Mouse (Mus musculus) MEL (cell line): ENCODE measurements around the gene Cdiptos. TPM values are rescaled to one million over a fixed set of nuclear protein-coding genes. Genes with fewer than 3 reads are reported as not detected.

ENCODE experiments used
- DNase-seq: peaks from one replicate; pipeline ENCODE4 v3.0.0; 2011; ENCODE audit warnings: low read depth, low spot score
- H3K27ac ChIP-seq: 2 replicates; pipeline ENCODE4 v1.5.1; 2012; ENCODE audit warnings: low read depth, mild to moderate bottlenecking, control low read depth, low read length, moderate library complexity; ENCODE audit not compliant: control insufficient read depth
- H3K27me3 ChIP-seq, 2 experiments: fragments of 150-350 bp in 1 of 2; sonication (generic) in 1 of 2; 2 replicates each; pipeline ENCODE4 v1.6.1; 2012; ENCODE audit warnings: low read length in 2 of 2, mild to moderate bottlenecking in 2 of 2, improper control_type of control experiment in 1 of 2, moderate library complexity in 1 of 2; ENCODE audit not compliant: insufficient read depth in 2 of 2, control insufficient read depth in 1 of 2
- H3K36me3 ChIP-seq, 2 experiments: 2 replicates each; pipeline ENCODE4 v1.6.1; 2012 to 2014; ENCODE audit warnings: low read length in 2 of 2, improper control_type of control experiment in 1 of 2, inconsistent platforms in 1 of 2, mild to moderate bottlenecking in 1 of 2; ENCODE audit not compliant: insufficient read depth in 2 of 2, control insufficient read depth in 1 of 2
- H3K4me1 ChIP-seq, 2 experiments: fragments of 150-350 bp in 1 of 2; sonication (generic) in 1 of 2; 2 replicates each; pipeline ENCODE4 v1.6.1; 2012; ENCODE audit warnings: low read length in 2 of 2, improper control_type of control experiment in 1 of 2, mild to moderate bottlenecking in 1 of 2; ENCODE audit not compliant: insufficient read depth in 2 of 2, control insufficient read depth in 1 of 2
- H3K4me3 ChIP-seq, 2 experiments: fragments of 150-350 bp in 1 of 2; sonication (generic) in 1 of 2; 2 replicates each; pipeline ENCODE4 v1.5.1; 2012; ENCODE audit warnings: low read depth in 2 of 2, low read length in 2 of 2, mild to moderate bottlenecking in 2 of 2, moderate library complexity in 2 of 2, control low read depth in 1 of 2, improper control_type of control experiment in 1 of 2; ENCODE audit not compliant: control insufficient read depth in 1 of 2, insufficient read depth in 1 of 2
- H3K79me2 ChIP-seq: 2 replicates; pipeline ENCODE4 v1.6.1; 2012; ENCODE audit warnings: mild to moderate bottlenecking, low read length, moderate library complexity; ENCODE audit not compliant: control insufficient read depth, poor library complexity, insufficient read depth
- H3K9ac ChIP-seq: 2 replicates; pipeline ENCODE4 v1.6.1; 2012; ENCODE audit warnings: low read depth, mild to moderate bottlenecking, control low read depth, low read length, moderate library complexity; ENCODE audit not compliant: control insufficient read depth, poor library complexity, severe bottlenecking
- H3K9me3 ChIP-seq: fragments of 150-350 bp; sonication (generic); replicated peaks from 2 replicates; pipeline ENCODE4 v1.6.1; 2012; ENCODE audit warnings: mild to moderate bottlenecking, low read length, improper control_type of control experiment, moderate library complexity; ENCODE audit not compliant: insufficient read depth
- BHLHE40 ChIP-seq: IDR thresholded peaks from 2 replicates; pipeline ENCODE4 v1.6.1; 2012; ENCODE audit warnings: low read depth, mild to moderate bottlenecking, inconsistent platforms, low read length, improper control_type of control experiment, borderline replicate concordance
- CHD2 ChIP-seq: IDR thresholded peaks from 2 replicates; pipeline ENCODE4 v1.6.1; 2011; ENCODE audit warnings: low read length, improper control_type of control experiment
- CTCF ChIP-seq, 3 experiments: IDR thresholded peaks in 2 of 3; conservative IDR thresholded peaks in 1 of 3; 2 replicates each; pipeline ENCODE4 v1.5.1; 2011 to 2012; ENCODE audit warnings: low read length in 3 of 3, low read depth in 2 of 3, mild to moderate bottlenecking in 2 of 3, improper control_type of control experiment in 1 of 3, inconsistent platforms in 1 of 3, mixed read lengths in 1 of 3, moderate library complexity in 1 of 3; ENCODE audit not compliant: control insufficient read depth in 1 of 3, insufficient read depth in 1 of 3, poor library complexity in 1 of 3, severe bottlenecking in 1 of 3
- KAT2A ChIP-seq: conservative IDR thresholded peaks from 2 replicates; pipeline ENCODE4 v1.6.1; 2012; ENCODE audit warnings: low read depth, low read length, improper control_type of control experiment, inconsistent platforms
- MAZ ChIP-seq: IDR thresholded peaks from 2 replicates; pipeline ENCODE4 v1.6.1; 2012; ENCODE audit warnings: low read depth, mild to moderate bottlenecking, inconsistent platforms, low read length, improper control_type of control experiment
- MEF2A ChIP-seq: IDR thresholded peaks from 2 replicates; pipeline ENCODE4 v1.6.1; 2014; ENCODE audit warnings: low read depth, mild to moderate bottlenecking, inconsistent platforms, low read length, improper control_type of control experiment; ENCODE audit not compliant: poor library complexity, insufficient replicate concordance, severe bottlenecking; ENCODE audit errors: extremely low read depth
- NRF1 ChIP-seq: IDR thresholded peaks from 2 replicates; pipeline ENCODE4 v1.6.1; 2014; ENCODE audit warnings: low read depth, mild to moderate bottlenecking, inconsistent platforms, low read length, improper control_type of control experiment, moderate library complexity; ENCODE audit not compliant: poor library complexity, insufficient read depth, severe bottlenecking
- POLR2A ChIP-seq, 2 experiments: IDR thresholded peaks; 2 replicates each; pipeline ENCODE4 v1.6.1; 2011 to 2012; ENCODE audit warnings: low read length in 2 of 2, mild to moderate bottlenecking in 2 of 2, control low read depth in 1 of 2, improper control_type of control experiment in 1 of 2, low read depth in 1 of 2, moderate library complexity in 1 of 2; ENCODE audit not compliant: control insufficient read depth in 1 of 2, insufficient read depth in 1 of 2, poor library complexity in 1 of 2
- POLR2AphosphoS2 ChIP-seq: IDR thresholded peaks from 2 replicates; pipeline ENCODE4 v1.6.1; 2011; ENCODE audit warnings: low read length, improper control_type of control experiment
- POLR2AphosphoS5 ChIP-seq: IDR thresholded peaks from 2 replicates; pipeline ENCODE4 v1.6.1; 2012; ENCODE audit warnings: low read depth, borderline replicate concordance, mild to moderate bottlenecking, inconsistent platforms, low read length, moderate library complexity, mixed read lengths
- RAD21 ChIP-seq: IDR thresholded peaks from 2 replicates; pipeline ENCODE4 v1.6.1; 2011; ENCODE audit warnings: mild to moderate bottlenecking, low read depth, low read length, improper control_type of control experiment
- RCOR1 ChIP-seq: IDR thresholded peaks from 2 replicates; pipeline ENCODE4 v1.6.1; 2012; ENCODE audit warnings: low read depth, mild to moderate bottlenecking, inconsistent platforms, low read length, improper control_type of control experiment
- SMC3 ChIP-seq: IDR thresholded peaks from 2 replicates; pipeline ENCODE4 v1.6.1; 2011; ENCODE audit warnings: low read depth, low read length, improper control_type of control experiment
- TAL1 ChIP-seq: IDR thresholded peaks from 2 replicates; pipeline ENCODE4 v1.6.1; 2012; ENCODE audit warnings: mild to moderate bottlenecking, inconsistent platforms, low read length, moderate library complexity, mixed read lengths
- USF1 ChIP-seq: IDR thresholded peaks from 2 replicates; pipeline ENCODE4 v1.6.1; 2014; ENCODE audit warnings: low read depth, mild to moderate bottlenecking, inconsistent platforms, low read length, improper control_type of control experiment, moderate library complexity
- USF2 ChIP-seq, 2 experiments: IDR thresholded peaks; 2 replicates each; pipeline ENCODE4 v1.6.1; 2011 to 2012; ENCODE audit warnings: improper control_type of control experiment in 2 of 2, low read length in 2 of 2, borderline replicate concordance in 1 of 2, inconsistent platforms in 1 of 2, low read depth in 1 of 2, mild to moderate bottlenecking in 1 of 2; ENCODE audit not compliant: insufficient read depth in 1 of 2
- ZC3H11A ChIP-seq: IDR thresholded peaks from 2 replicates; pipeline ENCODE4 v1.6.1; 2012; ENCODE audit warnings: low read depth, mild to moderate bottlenecking, inconsistent platforms, low read length, improper control_type of control experiment
- ZKSCAN1 ChIP-seq: IDR thresholded peaks from 2 replicates; pipeline ENCODE4 v1.6.1; 2012; ENCODE audit warnings: low read depth, mild to moderate bottlenecking, inconsistent platforms, low read length, improper control_type of control experiment, moderate library complexity
- ZNF384 ChIP-seq: IDR thresholded peaks from 2 replicates; pipeline ENCODE4 v1.6.1; 2012; ENCODE audit warnings: low read depth, mild to moderate bottlenecking, inconsistent platforms, low read length, improper control_type of control experiment
- polyA plus RNA-seq, 2 experiments: library from polyadenylated mRNA; stranded (reverse) in 1 of 2; unstranded in 1 of 2; fragments of >175 nt in 1 of 2; fragments of >200 nt in 1 of 2; gene quantifications; 2 replicates each; pipeline versions ENCODE4 v1.2.1 to v1.2.4; 2012; ENCODE audit warnings: low replicate concordance in 2 of 2, low read depth in 1 of 2; ENCODE audit not compliant: insufficient read length in 2 of 2, insufficient read depth in 1 of 2, missing spikeins in 1 of 2
- total RNA-seq: library from RNA; depleted of rRNA; stranded (reverse); fragments of 300-350 nt; gene quantifications from 2 replicates; pipeline ENCODE4 v1.2.3, GENCODE M21; 2012

The Cdiptos gene
- total and polyA plus RNA-seq, 3 experiments, result 0.35 to 1.8 TPM; not detected in 1

DNA sequence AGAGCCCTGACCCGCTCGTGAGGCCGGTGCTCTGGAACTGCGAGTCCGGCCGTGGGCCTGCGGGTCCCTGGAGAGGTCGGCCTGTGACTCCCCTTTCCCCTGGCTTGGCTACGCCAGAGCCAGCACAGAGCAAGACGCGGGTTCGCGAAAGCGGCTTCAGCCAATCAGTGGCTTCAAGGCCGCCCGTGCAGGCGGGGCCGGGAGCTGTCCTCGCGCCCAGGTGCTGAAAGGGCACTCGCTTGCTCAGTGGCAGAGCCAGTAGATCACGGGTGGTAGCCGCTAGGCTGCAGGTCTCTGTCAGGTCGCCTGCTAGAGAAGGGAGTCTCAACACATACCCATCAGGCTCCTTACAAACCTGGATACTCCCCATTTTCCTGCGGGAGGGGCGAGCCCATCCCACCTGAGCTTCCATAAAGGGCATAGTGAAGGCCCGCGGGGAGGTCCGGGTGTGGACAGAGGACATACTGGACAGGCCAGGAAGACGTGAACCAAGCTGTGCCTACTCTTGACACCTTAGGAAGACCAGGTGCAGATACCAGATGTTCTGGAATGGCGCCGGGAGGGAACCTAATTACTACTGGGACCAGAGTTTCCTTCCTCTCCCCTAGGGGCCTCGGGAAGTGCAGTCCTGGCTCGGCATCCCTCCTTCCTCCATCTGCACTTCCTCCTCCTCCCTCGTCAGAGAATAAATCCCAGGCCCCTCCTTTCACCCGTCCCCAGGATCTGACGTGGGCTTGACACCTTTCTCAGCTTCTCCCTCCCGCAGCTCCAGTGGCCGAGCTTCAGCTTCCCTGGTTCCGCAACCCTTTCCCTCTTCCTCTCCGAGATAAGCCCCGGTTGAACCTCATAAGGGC lies 25.9 kb downstream of the Cdiptos start, which contains the start of gene Sez6l2 (continued):
- no peak for TF ChIP-seq NRF1
- TF ChIP-seq POLR2AphosphoS5, result no peak
- TF ChIP-seq TAL1, result no peak

DNA sequence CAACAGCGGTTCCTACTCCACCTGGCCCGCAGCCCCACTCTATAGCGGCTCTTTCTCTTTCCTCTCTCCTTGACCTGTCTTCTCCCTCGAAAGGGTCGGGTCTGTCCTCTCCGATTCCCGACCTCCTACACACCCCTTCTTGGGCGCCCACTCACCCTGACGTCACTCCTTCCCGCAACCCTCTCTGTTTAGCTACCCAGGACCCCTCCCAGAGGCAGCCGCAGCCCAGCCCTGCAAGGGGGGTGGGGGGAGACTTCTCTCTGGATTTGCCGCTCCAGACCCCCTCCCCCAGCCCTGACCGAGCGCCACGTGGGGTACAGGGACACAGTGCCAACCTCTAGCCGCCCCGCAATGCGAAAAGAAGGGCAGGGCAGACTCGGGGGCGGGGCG lies 26.5 kb downstream of the Cdiptos start, which contains the start of gene Asphd1:
Asphd1 (minus strand) TSS at position 180 of the 390 bp plus-strand sequence.
- Histone ChIP-seq H3K36me3 (no peaks in the 10 kb centered on the region; a peak in 1 of 4 replicates), H3K27me3 (no peaks in the 10 kb centered on the region)
- TF ChIP-seq SMC3 (no peak), RAD21 (no peak), RCOR1 (no peak), MEF2A (no peak), POLR2AphosphoS2 (no peak), CTCF (IDR thresholded peaks at IDR 0.05 in 2 of 3, conservative IDR thresholded peaks at IDR 0.05 in 1 of 3; ENCODE audit: control insufficient read depth in 1 of 3, insufficient read depth in 1 of 3, low read depth in 2 of 3, low read length in 3 of 3, poor library complexity in 1 of 3, severe bottlenecking in 1 of 3) (no peak), ZKSCAN1 (no peak), USF1 (no peak), KAT2A (no peak), MAZ (no peak), USF2 (IDR thresholded peaks at IDR 0.05; ENCODE audit: borderline replicate concordance in 1 of 2, insufficient read depth in 1 of 2, low read depth in 1 of 2, low read length in 2 of 2) (no peak), POLR2A (IDR thresholded peaks at IDR 0.05; ENCODE audit: control insufficient read depth in 1 of 2, insufficient read depth in 1 of 2, low read depth in 1 of 2, low read length in 2 of 2, poor library complexity in 1 of 2) (no peak), ZC3H11A (no peak)
- TF ChIP-seq, all 39 proteins: peak for 0
- peaks cover 0 to 9% of the 10 kb centered on the region in 2 experiments; a peak in 2 of 4 replicates for H3K4me1 ChIP-seq
- H3K9me3 ChIP-seq, result no peaks in the 10 kb centered on the region
- H3K9ac ChIP-seq, result peak within 1 kb of the TSS; percentile 5
- no peak for DNase-seq
- H3K4me3 ChIP-seq, result peak within 1 kb of the TSS in 1 of 2 experiments; percentile 26; a peak in 2 of 4 replicates
- H3K27ac ChIP-seq, result no peak within 1 kb of the TSS
- H3K79me2 ChIP-seq, result no peaks in the 10 kb centered on the region

DNA sequence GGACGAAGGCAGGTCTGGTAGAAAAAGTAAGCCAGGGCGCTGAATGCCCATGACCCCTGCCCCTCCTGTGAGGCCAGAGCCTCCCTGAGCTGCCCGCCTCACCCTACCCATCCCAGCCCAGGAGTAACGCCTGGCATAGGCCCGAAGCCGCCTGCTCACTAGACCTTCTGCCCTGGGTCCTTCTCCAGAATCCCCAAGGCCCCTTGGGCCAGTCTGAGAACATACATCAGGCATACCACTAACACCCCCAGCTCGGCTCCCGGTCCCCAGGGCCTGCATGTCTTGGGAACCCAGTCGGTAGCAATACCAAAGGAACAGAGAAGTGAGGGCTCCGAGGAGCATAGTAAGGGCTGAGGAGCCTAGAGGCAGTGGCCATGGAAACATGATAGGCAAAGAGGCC lies 27.3 kb downstream of the Cdiptos start:
- Histone ChIP-seq H3K9me3 (no peaks in the 10 kb centered on the region), H3K36me3 (no peaks in the 10 kb centered on the region; a peak in 1 of 4 replicates), H3K27ac (no peak overlapping the region), H3K9ac (no peak overlapping the region), H3K79me2 (no peaks in the 10 kb centered on the region), H3K4me3 (no peak overlapping the region), H3K4me1 (peaks cover 0 to 9% of the 10 kb centered on the region in 2 experiments; a peak in 2 of 4 replicates), H3K27me3 (no peaks in the 10 kb centered on the region)
- no peak for DNase-seq
- TF ChIP-seq CHD2 (no peak), ZNF384 (no peak), RAD21 (no peak), USF1 (no peak), ZC3H11A (no peak), BHLHE40 (no peak), MEF2A (no peak), TAL1 (no peak), ZKSCAN1 (no peak)
